Mouse (Mus musculus): Measurements from ENCODE around the gene Ap1g2.

Ap1g2 gene

DNA sequence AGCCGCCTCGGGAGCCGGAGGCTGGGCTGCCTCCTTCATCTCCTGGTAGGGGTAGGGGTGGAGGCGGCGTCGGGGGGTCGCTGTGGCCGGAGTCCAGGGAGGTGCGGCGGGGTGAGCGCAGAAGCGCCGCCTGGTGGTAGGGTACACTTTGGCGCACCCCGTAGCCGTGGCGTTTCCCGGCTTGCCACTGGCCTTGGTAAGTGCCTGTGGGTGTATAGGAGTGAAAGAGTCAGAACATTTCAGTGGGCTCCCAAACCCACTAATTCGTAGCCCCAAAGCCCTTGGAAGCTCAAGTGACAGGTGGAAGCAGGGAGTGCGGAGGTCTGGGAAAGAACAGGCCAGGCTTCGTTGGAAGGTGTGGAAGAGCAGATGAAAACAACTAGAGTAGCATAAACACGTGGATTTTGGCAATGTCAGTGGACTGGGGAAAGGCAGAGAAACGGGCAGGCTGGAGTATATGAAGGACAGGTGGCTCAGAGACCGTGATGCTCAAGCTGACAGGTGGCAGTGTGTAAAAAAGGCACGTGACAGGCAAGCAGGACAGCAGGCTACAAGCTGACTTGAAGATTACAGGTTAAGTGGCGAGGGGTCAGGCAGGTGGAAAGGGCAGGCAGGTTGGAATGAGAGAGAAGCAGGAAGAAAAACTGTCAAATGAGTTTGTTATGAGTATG, 7.7 kb upstream of the Ap1g2 start:
- peak; percentile 56 to 57 for DNase-seq (ENCODE audit: low spot score in 2 of 2)

DNA sequence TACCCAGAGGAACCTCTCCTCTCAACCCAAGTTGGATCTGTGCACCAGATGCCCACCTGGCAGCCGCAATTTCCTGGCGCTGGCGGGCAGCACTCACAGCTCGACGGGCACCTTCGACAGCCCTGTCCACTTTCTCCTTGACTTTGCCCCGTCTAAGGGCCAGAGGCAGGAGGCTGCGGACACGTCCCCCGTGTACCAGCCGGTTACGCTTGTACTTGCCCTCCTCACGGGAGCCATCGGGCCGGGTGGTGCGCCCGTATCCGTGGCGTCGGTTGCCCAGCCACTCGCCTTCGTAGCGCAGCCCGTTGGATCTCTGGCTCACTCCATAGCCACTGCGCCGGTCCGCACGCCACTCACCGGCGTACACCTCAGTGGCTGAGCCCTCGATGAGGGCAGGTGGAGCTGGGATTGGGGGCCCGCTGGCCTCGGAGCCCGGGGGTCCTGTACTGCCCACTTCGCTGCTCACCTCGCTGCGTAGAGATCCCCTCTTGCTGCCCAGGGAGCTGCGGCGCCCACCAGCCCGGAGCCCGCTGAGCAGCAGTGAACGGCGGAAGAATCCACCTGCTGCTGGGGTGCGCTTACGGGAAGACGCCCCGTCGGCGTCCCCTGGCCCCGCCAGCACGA, 7.1 kb upstream of the Ap1g2 start:
- DNase-seq (ENCODE audit: low spot score in 2 of 2) = no peak

DNA sequence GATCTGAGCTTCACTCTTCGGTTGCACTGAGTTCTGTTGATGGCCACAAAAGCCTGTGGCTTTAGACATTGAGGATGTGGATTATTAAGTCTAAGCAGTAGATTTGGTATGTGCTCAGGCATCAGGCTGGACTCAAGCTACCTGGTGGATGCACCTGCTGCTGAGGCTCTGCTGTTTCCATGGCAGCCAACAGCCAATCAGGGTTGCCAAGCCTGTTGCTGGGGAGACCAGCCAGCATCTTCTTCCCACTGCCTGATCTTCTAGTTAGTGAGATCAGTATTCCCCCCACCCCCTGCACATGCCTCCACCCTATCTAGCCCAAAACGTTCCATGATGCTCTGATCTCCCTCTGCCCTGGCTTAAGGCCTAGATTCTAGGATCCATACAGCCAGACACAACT, 5.3 kb upstream of the Ap1g2 start:
- peak; percentile 72 to 74 for DNase-seq (ENCODE audit: low spot score in 2 of 2)

DNA sequence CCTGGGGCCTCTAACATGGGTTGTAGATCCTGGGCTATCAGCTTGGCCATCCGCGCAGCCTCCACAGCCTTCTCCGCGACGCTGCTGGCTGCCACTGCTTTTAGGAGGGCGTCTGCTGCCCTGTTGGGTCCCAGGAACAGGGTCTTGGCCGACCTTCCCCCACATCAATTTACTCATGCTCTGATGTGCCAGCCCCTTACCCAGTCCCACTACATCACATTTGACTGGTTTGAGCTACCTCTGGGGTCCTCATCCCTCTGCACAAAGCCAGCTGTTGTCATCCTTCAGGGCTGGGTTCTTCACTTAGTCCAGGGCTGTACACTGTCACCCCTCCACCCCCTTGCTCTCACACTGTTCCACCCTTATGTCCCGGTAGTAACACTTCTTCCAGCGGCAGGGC, 3.7 kb upstream of the Ap1g2 start:
- peak in 1 of 2 experiments; percentile 3 for DNase-seq (ENCODE audit: low spot score in 2 of 2)

DNA sequence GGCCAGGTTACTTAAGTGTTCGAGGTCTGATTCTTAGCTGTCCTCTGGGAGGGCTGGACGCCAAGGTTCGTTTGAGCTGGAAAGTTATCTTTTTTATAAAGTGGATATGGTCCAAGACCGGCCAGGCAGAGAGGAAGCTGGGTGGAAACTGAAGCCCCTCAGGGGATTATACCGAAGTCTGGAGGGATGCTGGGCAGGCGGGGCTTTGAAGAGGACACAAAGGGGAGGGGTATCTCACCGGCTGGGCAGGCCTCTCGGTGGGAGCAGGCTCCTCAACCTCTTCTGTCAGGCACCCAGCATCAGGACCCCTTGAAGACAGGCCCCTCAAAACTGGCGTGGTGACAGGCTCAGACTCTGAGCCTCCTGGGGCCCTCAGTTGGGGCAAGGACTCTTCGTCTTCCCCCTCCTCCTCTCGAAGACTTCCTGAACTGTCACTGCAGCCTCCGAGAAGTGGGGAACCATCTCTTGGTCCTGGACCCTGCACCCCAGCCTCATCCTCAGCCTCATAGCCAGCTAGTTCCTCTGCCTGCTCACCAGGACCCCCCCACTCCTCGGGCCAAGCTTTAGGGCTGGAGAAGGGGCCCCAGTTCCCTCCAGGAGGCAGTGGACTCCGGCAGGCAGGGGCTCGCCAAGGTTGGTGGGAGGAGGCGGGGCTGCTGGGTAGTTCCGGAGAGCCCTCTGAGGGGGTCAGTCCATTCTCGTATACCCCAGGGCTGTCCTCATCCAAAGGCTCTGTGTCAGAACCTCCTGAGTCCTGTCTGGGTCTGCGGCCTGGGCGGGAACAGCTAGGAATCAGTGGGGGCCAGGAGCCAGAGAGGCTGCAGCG, 2.9 kb upstream of the Ap1g2 start:
- peak; percentile 38 to 44 for DNase-seq (ENCODE audit: low spot score in 2 of 2)

DNA sequence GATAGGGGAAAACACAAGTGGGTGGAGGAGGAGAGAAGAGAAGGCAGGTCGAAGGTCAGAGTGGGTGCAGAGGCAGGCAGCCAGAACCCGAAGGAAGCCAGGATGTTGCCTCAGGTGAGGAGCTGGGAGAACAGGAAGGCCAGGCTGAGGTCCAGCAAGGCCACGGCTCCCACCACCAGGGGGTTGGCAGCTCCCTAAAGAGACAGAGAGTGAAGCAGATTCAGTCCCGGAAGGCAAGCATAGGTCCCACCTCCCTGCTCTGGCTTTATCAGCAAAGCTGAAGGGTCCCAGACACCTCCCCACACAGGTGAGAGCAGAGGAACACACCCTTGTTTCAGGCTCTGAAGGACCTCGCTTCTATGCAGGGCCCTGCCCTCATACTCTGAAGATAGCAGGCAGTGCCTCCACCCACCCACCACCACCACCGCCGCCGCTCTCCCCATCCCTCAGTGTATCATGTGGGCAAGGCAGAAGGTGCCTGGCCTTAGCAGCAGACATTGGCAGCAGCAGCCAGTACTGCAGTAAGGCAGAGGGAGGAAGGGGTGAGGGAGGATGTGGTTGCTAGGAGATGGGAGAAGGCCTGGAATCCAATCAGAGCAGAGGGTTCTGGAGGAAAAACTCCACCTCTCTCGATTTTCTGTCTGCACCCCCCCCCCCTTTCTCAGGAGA, 1.9 kb upstream of the Ap1g2 start:
- DNase-seq (ENCODE audit: low spot score in 2 of 2) = peak; percentile 72 to 81

DNA sequence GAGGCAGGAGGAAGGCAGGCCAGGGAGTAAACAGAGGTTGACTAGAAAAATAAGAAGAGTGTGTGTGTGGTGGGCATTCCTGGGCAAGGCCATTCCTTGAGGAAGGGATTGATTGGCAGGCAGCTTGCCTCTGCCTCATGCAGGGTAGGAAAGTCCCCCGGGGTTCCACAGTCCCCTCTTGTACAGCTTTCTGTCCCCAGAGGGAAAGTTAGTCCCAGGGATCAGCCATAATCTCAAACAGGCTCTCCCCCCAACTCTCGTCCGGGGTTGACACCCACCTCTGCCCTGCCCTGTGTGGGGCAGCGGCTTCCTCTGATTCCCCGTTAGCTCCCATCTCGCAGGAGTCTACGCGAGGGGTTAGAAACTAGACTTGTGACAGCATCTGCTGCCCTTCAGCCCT, 597 bp upstream of the Ap1g2 start:
- DNase-seq (ENCODE audit: low spot score in 2 of 2) = no peak

DNA sequence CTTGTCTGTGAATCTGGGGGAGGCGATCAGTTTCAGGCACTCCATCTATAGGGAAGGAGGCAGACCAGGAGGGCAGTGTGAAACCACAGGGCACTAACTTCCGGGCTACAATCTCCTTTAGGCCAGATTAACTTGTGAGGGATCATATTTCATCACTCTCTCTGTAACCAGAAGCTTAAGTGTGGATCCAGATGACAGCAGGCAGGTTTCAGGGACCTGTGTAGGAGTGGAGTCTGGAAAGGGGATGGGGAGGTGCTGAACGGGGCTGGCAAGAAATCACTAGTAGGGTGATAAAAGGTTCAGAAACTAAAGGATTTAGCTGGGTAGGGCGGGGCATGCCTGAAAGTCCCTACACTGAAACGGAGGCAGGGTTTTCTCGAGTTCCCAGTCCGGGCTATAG, 1.0 kb downstream of the Ap1g2 start:
- peak in 1 of 2 experiments; percentile 23 for DNase-seq (ENCODE audit: low spot score in 2 of 2)

DNA sequence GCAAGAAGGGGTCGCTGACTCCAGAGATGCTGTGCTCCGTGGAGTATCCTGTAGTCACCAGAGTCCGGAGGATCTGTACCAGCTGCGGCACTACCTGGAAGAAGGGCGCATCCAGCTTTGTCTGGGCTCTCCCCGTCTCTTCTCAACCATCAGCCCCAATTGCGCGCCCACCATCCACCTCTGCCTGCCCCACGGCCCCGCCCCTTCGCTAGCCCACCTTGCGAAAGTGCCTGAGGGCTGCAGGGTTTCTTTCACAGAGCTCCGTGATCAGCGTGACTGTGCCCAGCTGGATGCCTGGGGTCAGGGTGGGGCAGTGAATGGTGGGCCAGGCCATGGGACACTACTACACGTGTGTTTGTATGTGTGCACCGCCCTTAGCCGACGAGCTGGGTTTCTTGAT, 2.0 kb downstream of the Ap1g2 start:
- DNase-seq (ENCODE audit: low spot score in 2 of 2) = no peak

DNA sequence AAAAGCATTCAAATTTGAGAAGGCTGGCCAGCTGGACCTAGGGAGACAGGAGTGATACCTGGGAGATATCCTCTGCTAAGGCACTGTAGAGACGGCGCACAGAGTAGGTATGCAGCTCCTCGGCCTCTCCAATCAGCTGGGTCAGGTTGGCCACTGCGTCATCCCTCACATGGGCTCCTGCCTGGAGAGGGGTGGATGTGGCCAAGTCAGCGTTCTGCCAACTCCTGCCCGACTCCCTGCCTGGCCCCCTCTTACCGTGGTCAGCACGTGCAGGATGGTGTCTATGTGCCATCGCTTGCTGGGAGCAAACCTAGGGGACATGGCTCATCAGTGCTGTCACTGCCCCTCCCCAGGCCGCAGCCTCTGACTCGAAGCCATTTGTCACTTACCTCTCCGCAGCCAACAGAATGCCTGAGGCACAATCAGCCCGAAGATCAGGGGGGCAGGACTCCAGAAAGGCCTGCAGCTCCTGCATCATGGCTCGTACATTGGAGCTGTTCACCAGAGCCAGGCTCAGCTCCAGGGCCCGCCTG, 4.1 kb downstream of the Ap1g2 start:
- DNase-seq (ENCODE audit: low spot score in 2 of 2) = no peak

DNA sequence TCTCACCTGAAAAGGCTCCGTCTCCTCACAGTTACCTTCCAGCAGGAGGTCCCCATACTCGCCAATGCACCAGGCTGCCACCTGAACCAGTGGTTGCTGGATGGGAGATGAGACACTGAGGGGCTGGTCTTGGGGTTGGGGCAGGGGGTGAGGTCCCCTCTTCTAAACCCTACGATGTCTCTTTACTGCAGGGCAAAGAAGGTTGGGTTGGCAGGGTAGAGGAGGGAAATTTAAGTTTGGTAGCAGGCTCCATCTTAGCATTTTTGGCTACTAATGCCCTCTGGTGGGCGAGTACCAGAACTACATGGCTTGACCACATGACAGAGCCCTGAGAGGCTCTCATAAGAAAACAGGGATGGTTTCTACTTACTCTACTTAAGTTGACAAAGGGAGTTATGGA, 4.8 kb downstream of the Ap1g2 start:
- DNase-seq (ENCODE audit: low spot score in 2 of 2) = peak; percentile 80 to 83

DNA sequence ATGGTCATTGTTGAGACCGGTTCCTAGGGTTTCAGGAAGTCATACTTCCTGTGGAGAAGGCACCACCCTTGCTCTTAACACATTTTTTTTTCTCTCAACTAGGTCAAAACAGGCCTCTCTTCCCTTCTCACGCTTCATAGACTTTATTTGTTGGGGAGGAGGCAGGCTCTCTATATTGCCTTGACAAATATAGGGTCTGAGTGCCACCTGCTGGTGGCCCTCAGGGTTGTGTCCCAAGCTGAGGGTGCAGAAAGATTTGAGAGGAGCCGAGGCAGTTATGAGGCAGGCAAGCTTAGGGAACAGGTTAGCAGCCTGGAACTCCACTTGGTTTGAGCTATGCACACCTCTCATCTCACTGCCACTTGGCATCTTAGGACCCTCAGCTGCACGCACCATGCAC, 8.3 kb downstream of the Ap1g2 start:
- DNase-seq (ENCODE audit: low spot score in 2 of 2) = peak in 1 of 2 experiments; percentile 31

DNA sequence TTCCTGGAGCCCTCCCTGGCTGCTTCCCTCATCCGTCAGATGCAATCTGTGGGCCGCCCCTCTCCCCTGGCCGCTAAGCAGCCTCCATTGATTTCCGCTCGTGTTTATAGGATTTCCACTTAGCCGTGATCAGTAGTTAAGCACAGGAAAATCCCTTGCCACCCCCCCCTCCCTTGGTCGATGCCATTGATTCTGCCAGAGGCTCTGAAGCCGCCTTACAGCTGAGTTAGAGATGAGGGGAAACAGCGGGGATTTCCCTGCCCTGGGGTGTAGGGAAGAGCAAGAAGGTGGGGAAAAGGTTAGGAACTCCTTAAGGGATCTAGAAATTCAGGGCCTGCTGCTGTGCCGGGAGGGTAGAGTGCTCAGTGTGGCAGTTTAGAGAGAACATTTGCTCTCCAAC, 8.7 kb downstream of the Ap1g2 start:
- DNase-seq (ENCODE audit: low spot score in 2 of 2) = no peak

DNA sequence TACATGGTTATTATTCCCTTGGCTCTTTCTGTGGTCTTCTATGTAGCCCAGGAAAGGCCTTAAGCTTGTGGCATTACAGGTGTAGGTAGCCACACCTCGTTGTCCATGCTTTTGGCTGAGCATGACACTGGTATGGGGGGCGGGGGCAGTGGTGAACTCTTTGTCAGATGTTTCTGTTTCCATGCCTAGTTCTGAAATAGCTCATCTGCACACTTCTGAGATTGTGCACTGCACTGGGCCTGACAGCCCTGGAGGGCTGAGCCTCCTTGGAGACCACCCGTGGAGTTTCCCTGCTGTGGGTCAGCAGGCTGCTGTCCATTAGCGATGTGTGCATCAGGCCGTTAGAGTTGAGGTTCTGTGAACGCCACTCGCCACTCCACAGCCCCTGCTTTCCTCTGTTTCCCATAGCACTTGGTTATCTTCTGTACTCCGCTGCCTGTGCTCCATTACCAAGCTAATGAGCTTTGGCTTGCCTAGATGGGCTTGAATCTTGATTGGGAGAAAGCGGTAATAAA, 9.8 kb downstream of the Ap1g2 start:
- DNase-seq (ENCODE audit: low spot score in 2 of 2) = no peak

DNA sequence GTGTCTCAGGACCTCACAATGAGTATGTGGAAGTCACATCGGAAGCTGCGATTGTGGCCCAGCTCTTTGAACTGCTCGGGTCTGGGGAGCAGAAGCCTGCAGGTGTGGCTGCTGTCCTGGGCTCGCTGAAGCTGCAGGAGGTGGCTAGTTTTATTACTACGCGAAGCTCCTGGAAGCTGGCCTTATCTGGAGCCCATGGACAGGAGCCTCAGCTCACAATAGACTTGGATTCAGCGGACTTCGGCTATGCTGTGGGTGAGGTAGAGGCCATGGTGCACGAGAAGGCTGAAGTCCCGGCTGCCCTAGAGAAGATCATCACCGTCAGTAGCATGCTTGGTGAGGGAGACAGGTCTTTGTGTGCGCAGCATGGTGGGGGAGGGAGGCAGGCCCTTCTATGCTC, 10.7 kb downstream of the Ap1g2 start:
- no peak for DNase-seq (ENCODE audit: low spot score in 2 of 2)

DNA sequence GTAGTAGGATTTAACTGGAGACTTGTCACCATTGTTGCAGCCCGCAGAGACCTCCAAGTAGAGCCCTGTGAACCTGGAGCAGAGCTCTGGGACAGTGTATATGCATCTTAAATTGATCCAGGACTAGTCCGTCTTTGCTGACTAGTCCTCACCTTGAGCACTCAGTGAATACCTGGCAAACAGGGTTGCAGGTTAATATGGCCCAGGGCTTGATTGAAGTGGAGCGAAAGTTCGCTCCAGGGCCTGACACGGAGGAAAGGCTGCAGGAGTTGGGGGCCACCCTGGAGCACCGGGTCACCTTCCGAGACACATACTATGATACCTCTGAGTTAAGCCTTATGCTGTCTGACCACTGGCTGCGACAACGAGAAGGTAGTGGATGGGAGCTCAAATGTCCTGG, 11.1 kb downstream of the Ap1g2 start:
- DNase-seq (ENCODE audit: low spot score in 2 of 2) = no peak

DNA sequence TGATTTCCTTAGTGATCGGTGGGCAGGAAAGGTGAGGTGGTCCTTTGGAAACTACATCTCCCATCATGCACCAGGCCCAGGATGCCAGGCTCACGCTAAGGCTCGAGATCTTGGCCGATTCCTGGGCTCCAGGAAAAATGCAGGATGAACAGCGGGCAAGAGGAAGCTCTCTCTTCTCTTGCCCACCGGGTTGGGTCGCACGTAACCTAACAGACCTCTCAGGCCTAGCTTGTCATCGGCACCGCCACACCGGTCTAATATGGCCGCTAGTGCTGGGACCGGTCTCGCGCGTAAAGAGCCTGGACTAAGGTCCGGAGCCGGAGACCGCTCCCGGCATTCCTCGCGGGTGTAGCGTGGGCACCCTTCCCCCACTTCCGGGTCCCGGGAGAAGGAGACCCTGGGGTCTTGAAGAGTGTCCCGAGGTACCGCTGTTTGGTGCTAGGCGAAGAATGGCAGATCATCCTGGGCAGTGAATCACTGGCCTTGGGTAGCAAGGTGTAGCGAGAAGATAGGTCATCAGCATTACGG, 11.6 kb downstream of the Ap1g2 start, which contains the start of gene Thtpa:
Gene Thtpa (plus strand): TSS at position 81 of the 528 bp plus-strand sequence.
- DNase-seq (ENCODE audit: low spot score in 2 of 2) = peak; percentile 75 to 87

DNA sequence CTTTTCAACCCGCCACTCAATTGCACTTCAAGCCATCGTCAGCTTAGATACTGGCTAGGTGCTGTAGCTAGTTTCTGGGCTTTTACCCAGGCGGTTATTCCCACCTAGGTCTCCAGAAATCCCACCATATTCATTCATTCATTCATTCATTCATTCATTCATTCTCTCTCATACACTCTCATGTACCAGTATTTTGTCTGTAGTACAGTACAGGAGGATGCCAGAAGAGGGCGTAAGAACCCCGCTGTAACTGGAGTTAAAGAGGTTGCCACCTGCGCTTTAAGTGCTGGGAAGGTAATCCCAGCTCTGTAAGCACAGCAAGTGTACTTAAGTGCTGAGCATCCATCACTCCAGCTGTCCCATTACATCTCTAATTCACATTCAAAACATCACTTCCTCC, 12.5 kb downstream of the Ap1g2 start:
- no peak for DNase-seq (ENCODE audit: low spot score in 2 of 2)

DNA sequence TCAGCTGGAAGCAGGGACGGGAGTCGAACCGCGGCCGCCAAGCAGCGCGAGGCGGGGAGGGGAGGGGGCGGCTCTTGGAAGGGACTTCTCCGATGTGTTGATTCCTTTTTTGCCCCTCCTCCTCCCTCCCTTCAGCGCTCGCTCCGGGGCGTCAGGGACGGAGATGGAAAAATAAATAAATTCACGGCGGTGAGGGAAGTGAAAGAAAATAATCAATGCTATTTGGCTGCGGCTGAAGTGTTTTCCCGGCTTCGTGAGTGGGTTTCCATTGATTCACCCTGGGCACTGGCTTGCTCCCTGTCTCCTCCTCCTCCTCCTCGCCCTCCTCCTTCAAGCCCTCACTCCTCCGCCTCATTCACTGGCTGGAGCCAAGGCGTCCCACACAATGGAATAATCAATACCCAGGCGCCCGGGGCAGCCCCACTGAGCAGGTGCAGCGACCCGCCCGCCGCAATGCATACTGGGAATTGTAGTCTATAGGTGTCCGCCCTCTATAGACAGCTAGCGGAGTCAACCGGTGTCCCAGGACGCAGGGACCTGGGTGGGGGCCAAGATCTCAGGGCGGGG, 14.3 kb downstream of the Ap1g2 start, which contains the start of gene Zfhx2:
Gene Zfhx2 (minus strand): TSS at position 314 of the 567 bp plus-strand sequence.
- peak; percentile 97 to 98 for DNase-seq (ENCODE audit: low spot score in 2 of 2)

DNA sequence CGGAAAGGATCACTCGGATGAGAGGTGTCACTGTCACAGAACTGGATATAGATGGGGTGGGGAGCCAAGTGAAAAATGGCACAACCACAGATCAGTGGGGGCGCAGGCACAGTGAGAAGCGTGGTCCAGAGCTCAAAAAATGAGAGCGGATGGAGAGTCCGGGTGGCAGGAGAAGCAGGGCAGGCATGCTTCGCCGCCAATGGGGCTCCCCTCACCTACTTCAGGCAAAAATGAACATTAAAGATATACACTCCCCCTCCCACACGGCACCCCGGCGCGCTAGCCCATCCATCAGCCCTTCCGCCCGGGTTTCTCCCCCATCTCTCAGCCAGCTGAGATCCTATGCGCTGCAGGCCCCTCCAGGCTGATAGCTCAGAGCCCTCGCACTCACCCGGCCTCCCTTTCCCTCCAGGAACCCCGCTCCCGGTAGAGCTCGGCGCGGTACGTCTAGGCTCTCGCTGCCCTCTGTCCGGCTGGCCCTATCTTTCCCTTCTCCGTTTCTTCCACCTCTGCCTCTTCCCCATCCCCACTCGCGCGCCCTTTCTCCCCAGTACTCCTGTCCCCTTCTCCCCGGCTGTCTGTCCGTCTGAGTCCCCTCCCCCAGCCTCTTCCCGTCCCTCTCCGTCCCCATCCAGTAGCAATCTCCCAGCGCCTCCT, 15.1 kb downstream of the Ap1g2 start:
- DNase-seq (ENCODE audit: low spot score in 2 of 2) = peak in 1 of 2 experiments; percentile 57
